Mouse (Mus musculus) adrenal gland (tissue): Measurements from ENCODE around the gene Gria1.

ENCODE experiments used
- intact Hi-C: fragments of 180-260 bp; cut with DNase I; formaldehyde crosslinking; loops from one replicate; pipeline ENCODE4 v1.15.1; 2025
- long read RNA-seq, 2 experiments: library from polyadenylated mRNA; unstranded; transcript quantifications; one replicate each; pipeline ENCODE4 v2.0.0; 2020; ENCODE audit warnings: borderline replicate concordance in 1 of 2; ENCODE audit not compliant: insufficient replicate concordance in 1 of 2

The Gria1 gene
- long read RNA-seq, experiment 1, result 0 reads
- long read RNA-seq, experiment 2, result 0 reads

DNA sequence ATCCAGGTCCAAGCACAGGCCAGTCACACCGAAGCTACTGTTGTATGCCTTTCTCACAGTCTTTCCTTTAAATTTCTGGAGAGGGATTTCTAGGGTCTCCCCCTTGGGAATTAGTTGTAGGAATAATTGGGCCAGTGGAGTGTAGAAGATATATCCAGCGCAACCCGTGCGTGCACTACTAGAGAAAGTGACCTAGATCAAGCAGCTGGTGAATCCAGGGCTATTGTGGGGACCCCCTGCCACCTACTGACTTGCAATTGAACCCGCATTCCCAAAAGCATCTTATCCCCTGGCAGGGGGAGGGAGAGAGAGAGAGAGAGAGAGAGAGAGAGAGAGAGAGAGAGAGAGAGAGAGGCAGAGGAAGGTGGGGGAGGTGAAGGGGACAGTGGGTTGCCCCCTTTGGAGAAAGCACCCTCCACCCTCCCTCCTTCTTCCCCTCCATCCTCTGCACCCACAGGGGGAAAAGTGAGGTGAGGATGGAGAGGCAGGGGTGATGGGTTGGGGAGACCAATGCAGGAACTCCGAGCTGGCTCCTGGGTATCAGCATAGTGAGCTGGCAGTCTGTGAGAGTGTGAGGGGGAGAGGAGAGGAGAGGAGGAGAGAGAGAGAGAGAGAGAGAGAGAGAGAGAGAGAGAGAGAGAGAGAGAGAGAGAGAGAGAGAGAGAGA lies at the start of gene Gria1:
Gene Gria1 (plus strand): TSS at position 364 of the 667 bp plus-strand sequence.
- intact Hi-C loops, result no loop called here

DNA sequence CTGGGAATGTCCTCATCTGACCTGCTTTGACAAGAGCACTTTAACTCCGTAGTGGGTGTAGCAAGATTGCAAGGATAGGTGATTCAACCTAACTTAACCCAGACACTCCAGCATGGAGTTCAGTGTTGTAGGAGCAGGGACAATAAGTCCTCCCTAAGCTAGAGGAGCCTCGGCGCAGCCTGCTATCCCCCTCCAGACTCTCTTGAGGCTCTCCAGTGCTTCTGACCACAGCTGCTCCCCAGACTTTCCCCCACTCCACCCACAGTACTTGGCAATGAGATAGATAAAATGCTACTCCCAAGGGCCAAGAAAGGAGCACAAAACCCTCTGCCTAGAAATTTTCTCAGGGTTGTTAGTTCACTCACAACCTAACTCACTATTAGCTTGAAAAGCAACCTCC lies 49.4 kb upstream of the Gria1 start:
- intact Hi-C loops, result no loop called here

DNA sequence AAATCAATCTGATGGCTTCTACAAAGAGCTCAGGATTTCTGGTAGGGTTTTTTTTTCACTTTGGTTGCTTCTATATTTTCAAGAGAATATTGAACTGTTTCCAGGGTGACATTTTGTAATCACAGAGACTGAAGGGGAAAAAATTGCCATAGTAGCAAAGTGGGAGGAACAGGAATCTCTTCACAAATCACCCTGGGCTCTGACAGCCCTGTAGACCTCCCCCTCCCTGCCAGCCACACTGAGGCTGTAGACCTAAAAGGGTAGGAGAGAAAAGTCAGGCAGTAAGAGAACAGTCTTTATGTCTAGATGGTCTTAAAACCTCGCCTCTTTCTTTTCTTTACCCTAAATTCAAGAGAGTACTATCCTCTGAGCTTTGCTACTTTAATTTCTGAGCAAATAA lies 38.4 kb upstream of the Gria1 start:
- intact Hi-C loops, result no loop called here

DNA sequence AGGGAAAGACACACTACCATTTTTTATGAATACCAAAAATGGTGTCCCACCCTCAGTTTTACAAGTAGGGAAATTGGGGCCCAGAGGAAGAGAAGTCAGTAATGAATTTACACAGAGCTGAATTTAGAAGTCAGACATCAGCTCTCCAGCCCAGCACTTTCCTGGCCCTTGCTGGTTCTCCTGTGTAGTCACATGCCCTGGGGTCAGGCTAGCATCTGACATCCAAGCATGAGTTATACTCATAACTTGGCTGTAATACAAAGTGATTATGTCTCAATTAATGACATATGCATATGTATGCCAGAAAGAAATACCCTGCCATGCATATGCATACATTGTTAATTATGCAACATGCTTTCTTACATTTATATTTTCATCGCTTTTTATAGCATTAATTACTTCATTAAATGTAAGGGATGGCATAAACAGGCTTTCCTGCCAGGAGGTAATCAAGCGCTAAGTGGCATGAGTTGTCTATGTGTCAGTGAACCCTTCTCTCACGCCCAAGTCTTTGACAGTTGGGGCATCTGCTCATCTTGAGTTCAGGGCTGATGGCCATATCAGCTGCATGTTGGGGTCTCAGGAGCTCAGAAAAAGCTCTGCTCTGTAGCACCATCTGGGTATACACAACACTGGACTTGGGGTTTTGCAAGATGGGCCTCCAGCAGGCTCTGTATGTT lies 26.7 kb upstream of the Gria1 start:
- intact Hi-C loops, result no loop called here

DNA sequence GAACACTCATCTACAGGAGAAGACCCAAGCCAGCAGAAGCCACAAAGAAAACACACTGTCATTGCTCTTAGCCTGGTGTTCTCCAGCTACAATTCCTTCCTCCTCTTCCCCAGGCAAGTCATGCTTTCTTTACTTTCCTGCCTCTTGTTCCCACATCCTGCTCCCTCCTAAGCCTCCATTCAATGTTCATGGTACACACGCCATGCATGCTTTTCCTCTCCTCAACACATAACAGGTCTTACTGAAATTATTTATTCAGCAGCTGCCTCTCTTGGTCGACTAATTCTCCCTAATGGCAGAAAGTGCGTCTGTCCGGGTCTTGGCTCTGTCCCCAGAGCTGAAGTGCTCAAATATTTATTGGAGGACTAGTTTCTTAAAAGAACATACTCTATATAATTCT lies 25.7 kb upstream of the Gria1 start:
- intact Hi-C loops, result no loop called here

DNA sequence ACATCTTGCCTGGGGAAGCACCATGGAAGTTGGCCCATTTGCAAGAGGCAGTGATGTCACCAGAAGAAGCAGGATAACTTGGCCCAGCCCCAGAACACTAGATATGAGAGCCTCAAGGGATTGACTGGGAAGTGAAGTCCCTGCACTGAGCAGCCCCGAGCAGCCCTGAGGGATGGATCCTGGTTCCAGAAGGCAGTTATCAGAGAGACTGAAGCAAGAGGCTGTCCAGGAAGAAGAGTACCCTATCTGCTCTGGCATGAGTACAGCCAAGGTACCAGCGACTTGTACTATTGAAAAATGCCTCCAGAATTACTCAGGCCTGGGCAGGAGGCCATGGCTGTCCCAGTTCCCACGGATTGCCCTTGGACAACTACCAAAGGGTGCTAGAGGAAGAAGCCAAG lies 11.6 kb upstream of the Gria1 start:
- intact Hi-C loops, result no loop called here

DNA sequence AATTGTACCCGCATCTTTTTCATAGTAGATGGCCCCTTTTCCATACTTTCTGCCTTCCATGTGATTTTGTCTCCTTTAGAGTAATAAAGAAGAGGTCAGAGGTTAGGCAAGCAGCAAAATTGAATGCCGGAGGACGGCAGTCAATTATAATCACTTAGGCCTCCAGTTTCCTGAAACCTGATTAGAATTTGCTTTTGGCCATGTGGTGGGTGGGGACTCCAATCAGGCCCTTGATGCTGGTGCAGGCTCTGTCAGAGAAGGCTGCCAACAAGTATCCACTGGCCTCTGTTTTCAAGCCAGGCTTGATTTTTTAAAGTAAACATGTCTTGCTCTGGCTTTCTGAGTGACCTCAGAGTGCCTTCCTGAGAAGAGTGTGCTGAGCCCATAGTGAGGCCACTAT lies 6.6 kb upstream of the Gria1 start:
- intact Hi-C loops, result no loop called here

DNA sequence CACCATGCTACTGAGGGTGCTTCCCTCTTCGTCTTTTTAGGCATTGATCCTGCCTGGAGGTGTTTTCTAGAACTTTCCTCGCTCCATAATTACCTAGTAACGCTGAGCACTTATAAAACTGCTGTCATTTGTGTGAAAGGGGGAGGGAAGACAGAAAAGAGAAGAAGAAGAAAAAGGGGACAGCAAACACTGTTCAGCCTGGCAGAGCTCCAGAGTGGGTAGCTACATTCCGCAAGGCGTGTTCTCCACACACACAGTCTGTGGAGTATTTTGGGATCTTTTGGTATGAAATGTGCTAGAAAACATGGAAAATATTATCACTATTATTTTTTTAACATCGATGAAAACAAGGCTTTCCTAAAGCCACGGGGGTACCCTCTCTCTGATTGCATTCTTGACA lies 5.8 kb upstream of the Gria1 start:
- intact Hi-C loops, result no loop called here

DNA sequence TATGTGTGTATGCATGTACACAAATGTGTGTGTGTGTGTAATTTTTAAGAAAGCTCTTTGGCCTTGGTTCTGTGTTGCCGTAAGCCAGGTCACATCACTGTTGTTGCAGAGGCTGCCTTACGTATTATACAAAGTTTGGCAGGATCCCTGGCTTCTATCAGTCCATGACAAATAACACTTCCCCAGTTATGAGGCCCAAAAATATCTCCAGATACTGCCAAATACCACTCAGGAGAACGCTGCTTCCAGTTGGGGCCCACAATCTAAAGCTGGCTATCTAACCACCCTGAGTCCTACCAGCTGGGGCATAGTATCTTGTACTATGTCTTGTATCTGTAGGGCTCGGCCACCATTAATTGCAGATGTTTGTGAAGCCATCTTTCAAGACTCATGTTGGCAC lies 3.4 kb upstream of the Gria1 start:
- intact Hi-C loops, result no loop called here

DNA sequence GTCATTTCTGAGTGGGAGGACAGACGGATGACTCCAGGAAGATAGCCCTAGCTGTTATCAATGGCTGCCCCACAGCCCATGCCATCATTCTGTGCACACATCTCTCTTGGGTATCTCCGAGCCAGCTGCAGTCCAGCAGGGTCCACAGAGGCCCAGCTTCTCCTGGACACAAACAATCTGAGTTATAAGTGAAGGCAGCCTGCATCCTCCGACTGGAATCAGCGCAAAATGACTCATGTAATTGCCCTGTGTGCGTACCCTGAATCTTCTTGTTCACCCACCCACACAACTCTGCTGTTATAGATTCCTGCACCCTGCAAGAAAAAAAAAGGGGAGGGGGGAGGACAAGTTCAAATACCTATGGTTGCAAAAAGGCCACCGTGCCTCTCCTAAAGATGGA lies 576 bp upstream of the Gria1 start:
- intact Hi-C loops, result no loop called here

DNA sequence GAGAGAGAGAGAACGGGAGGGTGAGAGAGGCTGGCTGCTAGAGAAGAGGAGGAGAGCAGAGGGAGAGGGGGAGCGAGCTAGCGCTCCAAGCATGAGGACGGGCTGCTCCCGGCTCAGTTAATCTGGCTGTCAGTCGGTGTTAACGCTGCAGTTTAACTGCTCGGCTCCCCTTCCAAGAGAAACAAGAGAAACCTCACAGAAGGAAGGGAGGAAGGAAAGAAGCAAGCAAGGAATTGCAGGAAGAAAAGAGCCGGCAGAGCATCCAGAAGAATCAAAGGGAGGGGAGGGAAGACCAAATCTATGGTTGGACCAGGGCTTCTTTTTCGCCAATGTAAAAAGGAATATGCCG lies 478 bp downstream of the Gria1 start:
- intact Hi-C loops, result no loop called here

DNA sequence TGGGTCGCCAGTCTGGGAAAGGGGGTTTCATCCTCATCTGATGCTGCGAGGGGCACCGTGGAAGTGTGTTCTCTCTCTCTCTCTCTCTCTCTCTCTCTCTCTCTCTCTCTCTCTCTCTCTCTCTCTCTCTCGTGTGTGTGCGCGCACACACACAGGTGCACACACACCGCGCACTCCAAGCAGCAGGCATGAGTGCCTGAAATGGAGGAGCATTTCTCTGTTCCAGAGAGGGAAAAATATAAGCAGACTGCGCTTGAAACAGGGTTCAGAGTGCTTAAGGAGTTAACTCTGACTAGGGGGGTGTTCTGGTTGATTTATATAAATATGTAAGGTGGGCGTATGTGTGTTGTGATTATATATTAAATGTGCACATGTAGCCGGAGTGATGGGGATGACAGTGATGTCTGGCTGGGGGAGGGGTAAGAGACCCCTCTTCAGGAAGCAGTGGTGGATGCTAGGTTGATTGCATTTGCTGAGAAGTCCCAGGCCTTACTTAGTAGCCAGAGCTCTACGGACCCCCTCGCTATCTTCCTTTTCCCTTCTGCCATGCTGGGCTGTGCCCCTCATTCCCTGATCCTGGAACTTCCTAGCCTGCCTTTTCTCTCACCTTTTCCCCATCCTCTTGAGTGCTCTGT lies 1.2 kb downstream of the Gria1 start:
- intact Hi-C loops, result no loop called here

DNA sequence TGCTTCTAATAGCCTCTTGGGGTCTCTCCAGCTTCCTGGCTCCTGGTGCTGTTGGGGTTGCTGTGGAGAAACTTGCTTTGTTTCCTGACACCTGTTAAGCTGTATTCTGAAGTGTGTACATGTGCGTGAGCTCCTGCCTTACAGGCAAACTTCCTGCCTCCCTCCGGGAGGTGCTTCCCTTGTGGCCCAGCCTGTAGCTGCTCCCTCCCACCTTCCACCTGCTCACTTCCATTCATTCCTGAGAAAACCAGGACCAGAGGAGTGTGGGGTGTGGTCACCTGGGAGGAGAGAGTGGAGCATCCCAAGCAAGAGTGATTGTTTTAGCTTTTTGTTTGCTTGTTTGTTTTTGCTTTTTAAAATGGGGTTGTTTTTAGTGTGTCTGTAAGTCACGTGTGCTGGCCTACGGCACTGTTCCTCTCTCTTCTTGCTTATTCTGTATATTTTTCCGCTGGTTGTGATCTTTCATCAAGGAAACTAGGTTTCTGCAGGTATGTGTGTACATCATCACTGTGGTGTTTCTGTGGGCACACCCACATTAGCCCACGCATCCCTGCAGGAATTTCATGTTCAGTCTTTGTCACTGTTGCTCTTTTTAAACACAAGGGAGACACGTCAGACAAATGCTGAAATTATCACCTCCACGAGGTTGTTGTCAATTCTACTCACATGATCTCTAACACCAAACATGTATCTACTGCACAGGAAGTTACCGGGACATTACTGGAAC lies 2.4 kb downstream of the Gria1 start:
- intact Hi-C loops, result no loop called here

DNA sequence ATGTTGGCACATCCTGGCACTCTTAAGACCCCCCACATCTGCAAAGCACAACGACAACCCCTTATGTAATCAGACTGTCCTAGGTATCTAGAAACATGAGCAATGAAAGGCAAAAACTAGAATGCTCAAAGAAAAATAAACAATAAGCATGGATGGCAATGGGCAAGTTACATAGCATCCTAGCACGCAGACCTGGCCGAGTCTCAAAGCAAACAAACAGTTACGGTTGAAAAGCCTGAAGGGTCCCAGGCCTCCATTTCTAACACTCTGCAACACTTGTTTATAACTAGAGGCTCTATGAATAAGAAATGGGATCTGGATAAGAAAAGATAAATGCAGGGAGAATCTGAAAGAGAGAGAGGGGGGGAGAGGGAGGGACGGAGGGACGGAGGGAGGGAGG lies 3.2 kb downstream of the Gria1 start:
- intact Hi-C loops, result no loop called here

DNA sequence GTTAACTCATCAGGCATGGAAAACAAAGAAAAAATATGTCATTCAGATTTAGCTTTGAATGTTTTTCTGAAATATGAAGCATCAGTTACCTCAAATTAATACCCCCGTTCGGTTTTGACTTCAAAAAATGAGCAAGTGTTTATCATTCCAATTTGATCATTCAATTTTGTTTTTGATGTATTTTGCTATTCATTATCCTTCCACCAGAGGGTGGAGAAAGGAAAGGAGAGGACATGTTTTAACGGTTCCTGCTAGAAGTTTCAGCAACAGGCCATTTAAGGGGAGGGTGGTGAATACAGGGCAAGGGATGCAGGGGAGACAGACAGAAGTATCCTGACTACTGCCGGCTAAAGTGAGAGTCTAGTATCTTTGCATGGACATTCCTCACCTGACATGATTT lies 7.3 kb downstream of the Gria1 start:
- intact Hi-C loops, result loop anchor here (2.0 kb wide), 1 partner anchor 292 kb away; no protein-coding TSS in a partner anchor

DNA sequence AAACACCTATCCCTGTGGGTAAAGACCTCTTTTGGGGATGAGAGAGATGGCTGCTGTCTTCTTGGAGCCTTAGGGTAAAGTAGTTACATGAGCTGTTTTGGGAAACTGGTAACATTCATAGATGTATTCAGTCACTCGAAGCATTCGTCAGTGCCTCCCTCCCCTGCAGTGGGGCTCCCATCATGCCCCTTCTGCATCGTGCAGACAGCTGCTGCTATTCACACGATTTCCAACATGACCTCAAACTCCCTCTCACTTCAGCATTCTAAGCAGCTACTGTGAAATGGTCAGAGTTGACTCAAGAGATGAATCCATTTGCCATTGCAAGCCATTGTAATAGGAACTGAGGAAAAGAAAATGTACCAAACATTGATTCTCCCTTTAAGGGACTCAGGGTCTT lies 11.2 kb downstream of the Gria1 start:
- intact Hi-C loops, result no loop called here

DNA sequence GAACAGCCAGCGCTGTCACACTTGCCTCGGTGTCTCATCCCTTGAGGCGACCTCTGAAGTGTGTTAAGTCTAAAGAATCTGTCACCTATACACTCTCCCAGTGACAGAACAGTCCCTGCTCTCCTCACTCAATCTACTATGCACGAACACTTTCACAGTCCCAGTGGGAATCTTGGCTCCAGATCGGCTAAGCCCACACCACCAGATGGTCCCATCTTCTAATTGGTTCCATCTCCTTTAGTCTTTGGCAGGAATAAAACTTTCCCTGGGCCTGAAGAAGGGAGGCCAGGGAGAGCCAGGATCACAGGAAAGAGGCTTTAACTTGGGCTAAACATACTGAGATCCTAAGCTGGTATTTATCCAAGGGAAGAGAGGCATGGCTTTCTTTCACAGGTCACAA lies 19.3 kb downstream of the Gria1 start:
- intact Hi-C loops, result no loop called here

DNA sequence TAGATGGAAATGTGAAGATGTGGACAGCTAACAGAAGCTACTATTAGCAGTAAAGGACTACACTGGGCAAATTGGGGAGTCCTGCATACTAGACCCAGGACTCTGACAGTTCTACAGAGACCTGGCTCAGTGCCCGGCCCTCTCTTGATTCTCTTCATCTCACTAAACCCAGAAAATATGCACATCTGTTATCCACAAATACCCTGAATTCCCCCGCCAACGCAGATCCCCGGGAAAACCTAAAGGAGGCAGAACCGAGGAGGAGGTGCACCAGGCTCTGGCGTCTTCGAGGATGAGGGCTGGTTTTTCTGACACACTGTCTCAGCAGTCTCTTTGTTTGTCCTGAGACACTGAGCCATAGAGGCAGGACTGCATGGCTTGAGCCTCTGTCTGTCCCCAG lies 27.6 kb downstream of the Gria1 start:
- intact Hi-C loops, result no loop called here

DNA sequence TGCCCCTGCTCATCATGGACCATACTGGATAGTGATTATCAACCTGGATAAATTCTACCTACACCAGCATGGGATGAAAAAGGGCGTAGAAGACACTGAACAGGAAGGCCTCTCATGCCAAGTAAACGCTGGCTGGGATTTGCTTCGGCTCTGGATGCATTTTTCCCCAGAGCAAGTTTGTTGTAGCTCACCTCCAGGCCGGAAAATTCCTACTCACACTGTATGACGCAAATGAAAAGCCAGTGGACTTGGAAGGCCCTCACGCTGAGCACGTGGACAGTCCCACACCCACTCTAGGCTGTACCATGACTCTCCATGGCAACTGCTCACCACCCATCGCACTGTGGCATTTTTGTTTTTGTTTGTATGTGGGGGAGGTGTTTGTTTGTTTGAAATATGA lies 28.1 kb downstream of the Gria1 start:
- intact Hi-C loops, result no loop called here

DNA sequence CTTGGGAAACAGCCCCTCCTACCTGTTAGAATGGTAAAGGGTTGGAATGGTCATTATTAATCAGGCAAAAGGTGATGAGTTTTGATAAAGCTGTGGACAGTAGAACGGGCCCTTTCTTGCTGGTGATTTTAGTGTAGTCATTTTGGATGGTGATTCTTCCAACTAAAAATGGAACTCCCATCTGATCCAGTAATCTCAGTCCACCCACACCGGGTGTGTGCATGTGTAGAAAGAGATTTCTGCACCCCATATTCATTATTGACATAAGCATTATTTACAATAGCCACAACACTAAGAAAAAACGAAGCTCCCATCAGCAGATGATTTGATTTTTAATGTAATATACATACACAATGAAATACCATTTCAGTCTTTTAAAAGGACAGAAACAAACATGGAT lies 30.9 kb downstream of the Gria1 start:
- intact Hi-C loops, result no loop called here

DNA sequence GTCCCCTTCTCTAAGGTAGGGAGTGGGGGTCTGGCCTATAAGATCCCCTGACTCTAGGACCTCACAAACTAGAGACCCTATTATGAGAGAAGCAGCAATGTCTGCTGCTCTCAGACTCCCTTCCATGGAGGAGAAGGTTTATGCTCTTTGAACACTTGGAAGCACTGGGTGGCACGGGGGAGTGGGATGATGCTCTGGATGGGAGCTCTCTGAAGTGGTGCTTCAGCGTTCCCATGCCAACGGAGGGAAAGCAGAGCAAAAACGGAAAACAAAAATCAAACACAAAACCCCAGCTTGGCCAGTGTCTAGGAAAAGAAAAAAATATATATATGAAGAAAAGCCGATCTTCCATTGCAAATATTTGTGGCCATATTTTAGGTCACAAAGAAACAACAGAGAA lies 33.0 kb downstream of the Gria1 start:
- intact Hi-C loops, result no loop called here
